Mouse (Mus musculus) liver, adult 2 months (tissue): ENCODE data around the gene Siglecg. TPM values are rescaled to one million over a fixed set of nuclear protein-coding genes. Genes with fewer than 3 reads are reported as not detected.

Experiments
- DNase-seq: peaks from one replicate; pipeline ENCODE4 v3.0.0-alpha.2; 2011; ENCODE audit warnings: low read depth, low spot score; ENCODE audit errors: extremely low read depth
- H3K27ac ChIP-seq: fragments of 200-500 bp; replicated peaks from 2 replicates; pipeline ENCODE4 v1.5.1; 2012; ENCODE audit warnings: low read depth, mild to moderate bottlenecking, control low read depth, inconsistent platforms, low read length; ENCODE audit not compliant: insufficient read depth
- H3K27me3 ChIP-seq: fragments of 200-500 bp; 2 replicates; pipeline ENCODE4 v1.6.1; 2012; ENCODE audit warnings: mild to moderate bottlenecking, moderate library complexity, low read length, inconsistent platforms; ENCODE audit not compliant: control insufficient read depth, insufficient read depth
- H3K36me3 ChIP-seq: fragments of 200-500 bp; 2 replicates; pipeline ENCODE4 v1.6.1; 2012; ENCODE audit warnings: low read length, inconsistent platforms; ENCODE audit not compliant: control insufficient read depth, insufficient read depth
- H3K4me1 ChIP-seq: fragments of 200-500 bp; 2 replicates; pipeline ENCODE4 v1.6.1; 2011; ENCODE audit warnings: low read length; ENCODE audit not compliant: control insufficient read depth, insufficient read depth
- H3K4me3 ChIP-seq: fragments of 200-500 bp; 2 replicates; pipeline ENCODE4 v1.5.1; 2011; ENCODE audit warnings: low read depth, mild to moderate bottlenecking, control low read depth, low read length, moderate library complexity; ENCODE audit not compliant: insufficient read depth
- H3K79me2 ChIP-seq: fragments of 200-500 bp; 2 replicates; pipeline ENCODE4 v1.6.1; 2012; ENCODE audit warnings: inconsistent platforms, mild to moderate bottlenecking, low read length, moderate library complexity; ENCODE audit not compliant: control insufficient read depth, insufficient read depth
- H3K9ac ChIP-seq: fragments of 200-500 bp; 2 replicates; pipeline ENCODE4 v1.6.1; 2012; ENCODE audit warnings: low read depth, mild to moderate bottlenecking, control low read depth, inconsistent platforms, low read length
- CTCF ChIP-seq: fragments of 200-500 bp; IDR thresholded peaks from 2 replicates; pipeline ENCODE4 v1.5.1; 2011; ENCODE audit warnings: low read depth, low read length, control low read depth
- POLR2A ChIP-seq: fragments of 200-500 bp; IDR thresholded peaks from 2 replicates; pipeline ENCODE4 v1.6.1; 2011; ENCODE audit warnings: low read length, control low read depth; ENCODE audit not compliant: insufficient read depth; ENCODE audit errors: extremely low read depth
- WGBS: fragments of 180-500 bp; shearing (Covaris S2); methylation state at CpG from one replicate; pipeline ENCODE4 v1.1.7; 2018; 5-methylcytosine and 5-hydroxymethylcytosine counted together
- polyA plus RNA-seq: library from polyadenylated mRNA; depleted of rRNA; stranded (reverse); fragments of >200 nt; gene quantifications from 2 replicates; pipeline ENCODE4 v1.2.3, GENCODE M21; 2012; rRNA removed
- total RNA-seq: library from RNA; depleted of rRNA; stranded (reverse); fragments of >200 nt; gene quantifications from 2 replicates; pipeline ENCODE4 v1.2.3, GENCODE M21; 2014; rRNA removed

Siglecg gene
- total and polyA plus RNA-seq, 2 experiments, result 0.09 to 1.1 TPM

- Histone ChIP-seq H3K4me1 (peaks cover 2% of the 10 kb centered on the region), H3K4me3 (peak overlapping the region; percentile 52; the same call in 1 of the 2 replicates), H3K9ac (peak overlapping the region; percentile 48), H3K27me3 (no peaks in the 10 kb centered on the region), H3K79me2 (no peaks in the 10 kb centered on the region), H3K36me3 (no peaks in the 10 kb centered on the region), H3K27ac (no peak overlapping the region)
- TF ChIP-seq CTCF (0 out of 2 replicates have a peak, but pooled peaks have one; percentile 17), POLR2A (no peak)
- no peak for DNase-seq
- 25% methylated on average over 35 of the region's 35 CpGs for WGBS
Observed at GRCm38 (mm10) chr7:43464864-43465343, 56.9 kb downstream of the Siglecg start.

DNA sequence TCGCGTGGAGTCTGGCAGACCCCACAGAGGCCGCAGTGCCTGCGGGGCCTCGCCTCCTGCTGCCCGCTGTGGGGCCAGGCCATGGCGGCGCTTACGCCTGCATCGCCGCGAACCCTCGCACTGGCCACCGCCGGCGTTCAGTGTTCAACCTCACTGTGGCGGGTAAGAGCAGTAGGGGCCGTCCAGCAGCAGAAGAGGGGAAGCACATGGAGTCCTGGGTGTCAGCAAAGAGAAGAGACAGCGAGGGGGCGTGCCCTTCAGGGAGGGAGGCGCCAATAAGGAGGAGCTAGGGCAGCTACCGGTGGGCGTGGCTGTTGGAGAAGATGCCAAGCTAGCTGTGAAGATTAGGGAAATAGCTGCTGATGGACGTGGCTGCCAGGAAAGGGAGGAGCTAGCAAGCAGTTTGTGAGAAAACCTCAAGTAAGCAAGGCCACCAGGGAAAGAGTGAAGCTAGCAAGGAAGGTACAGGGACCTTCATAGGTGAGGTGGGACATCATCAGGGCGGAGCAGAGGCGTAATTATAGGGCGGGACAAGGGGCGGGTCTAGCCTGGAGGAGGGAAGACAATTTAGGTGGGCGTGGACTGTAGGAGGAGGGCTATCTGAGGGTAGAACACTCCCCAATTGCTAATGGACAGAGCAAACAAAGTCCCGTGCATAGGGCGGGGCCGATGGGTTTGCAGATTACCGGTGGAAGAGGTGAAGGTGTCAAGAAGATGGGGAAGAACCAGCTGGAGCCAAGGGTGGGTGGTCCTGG, 57.5 kb downstream of the Siglecg start:
- Histone ChIP-seq H3K4me1 (peaks cover 2% of the 10 kb centered on the region), H3K36me3 (no peaks in the 10 kb centered on the region), H3K79me2 (no peaks in the 10 kb centered on the region), H3K4me3 (peak overlapping the region; percentile 60), H3K27me3 (no peaks in the 10 kb centered on the region), H3K27ac (no peak overlapping the region), H3K9ac (peak overlapping the region; percentile 48)
- 3% methylated on average over 33 of the region's 33 CpGs for WGBS
- peak; percentile 75 for DNase-seq
- TF ChIP-seq CTCF, result no peak
- no peak for TF ChIP-seq POLR2A

- H3K9ac ChIP-seq, result peak overlapping the region; percentile 22
- no peak for TF ChIP-seq POLR2A
- TF ChIP-seq CTCF, result peak; percentile 84
- peaks cover 2% of the 10 kb centered on the region for H3K4me1 ChIP-seq
- no peaks in the 10 kb centered on the region for H3K79me2 ChIP-seq
- no peak overlapping the region for H3K27ac ChIP-seq
- DNase-seq, result peak; percentile 33
- peak overlapping the region; percentile 60 for H3K4me3 ChIP-seq
- no peaks in the 10 kb centered on the region for H3K36me3 ChIP-seq
- no peaks in the 10 kb centered on the region for H3K27me3 ChIP-seq
- WGBS, result under 1% methylated on average over 33 of the region's 33 CpGs
Observed at GRCm38 (mm10) chr7:43466099-43466694, 58.2 kb downstream of the Siglecg start.

Other genes starting within 250 kb of the Siglecg start
- gene Zfp715, start 94.9 kb upstream of the Siglecg start, total RNA-seq, result 12.1 and 12.2 TPM in 2 replicates
- 1.7 and 1.8 TPM in 2 replicates for gene Zfp715, start 94.9 kb upstream of the Siglecg start, polyA plus RNA-seq
- gene Siglecf, start 56.9 kb upstream of the Siglecg start, total RNA-seq, result 0.09 and 0.27 TPM in 2 replicates
- gene Siglecf, start 56.9 kb upstream of the Siglecg start, polyA plus RNA-seq, result 0.05 and 0.10 TPM in 2 replicates
- not detected in 2 replicates for gene Lim2, start 19.5 kb downstream of the Siglecg start, total RNA-seq
- not detected in 2 replicates for gene Lim2, start 19.5 kb downstream of the Siglecg start, polyA plus RNA-seq
- gene Nkg7, start 28.9 kb downstream of the Siglecg start, total RNA-seq, result 0.81 and 1.1 TPM in 2 replicates
- 1.7 and 2.5 TPM in 2 replicates for gene Nkg7, start 28.9 kb downstream of the Siglecg start, polyA plus RNA-seq
- gene Cldnd2, start 32.6 kb downstream of the Siglecg start, total RNA-seq, result not detected in 2 replicates
- gene Cldnd2, start 32.6 kb downstream of the Siglecg start, polyA plus RNA-seq, result 0.17 TPM in 1 of 2 replicates, not detected in the other
- gene Etfb, start 35.9 kb downstream of the Siglecg start, total RNA-seq, result 473 and 572 TPM in 2 replicates
- 330 and 416 TPM in 2 replicates for gene Etfb, start 35.9 kb downstream of the Siglecg start, polyA plus RNA-seq
- gene Gm45233, start 35.9 kb downstream of the Siglecg start, total RNA-seq, result not detected in 2 replicates
- gene Gm45233, start 35.9 kb downstream of the Siglecg start, polyA plus RNA-seq, result 0.28 TPM in 1 of 2 replicates, not detected in the other
- gene Vsig10l, start 54.9 kb downstream of the Siglecg start, total RNA-seq, result 0.37 and 0.47 TPM in 2 replicates
- gene Vsig10l, start 54.9 kb downstream of the Siglecg start, polyA plus RNA-seq, result 0.80 and 1.6 TPM in 2 replicates
- 0.13 and 0.18 TPM in 2 replicates for gene Iglon5, start 81.9 kb downstream of the Siglecg start, total RNA-seq
- 0.62 and 0.81 TPM in 2 replicates for gene Iglon5, start 81.9 kb downstream of the Siglecg start, polyA plus RNA-seq
- not detected in 2 replicates for gene 4931406B18Rik, start 97.7 kb downstream of the Siglecg start, total RNA-seq
- not detected in 2 replicates for gene 4931406B18Rik, start 97.7 kb downstream of the Siglecg start, polyA plus RNA-seq
- gene Cd33, start 136.2 kb downstream of the Siglecg start, total RNA-seq, result 0.28 and 1.3 TPM in 2 replicates
- gene Cd33, start 136.2 kb downstream of the Siglecg start, polyA plus RNA-seq, result 0.16 and 1.0 TPM in 2 replicates
- 1.1 and 1.2 TPM in 2 replicates for gene Zfp658, start 154.1 kb downstream of the Siglecg start, total RNA-seq
- gene Zfp658, start 154.1 kb downstream of the Siglecg start, polyA plus RNA-seq, result 0.20 and 0.49 TPM in 2 replicates
- 3.5 and 3.9 TPM in 2 replicates for gene Zfp719, start 171.4 kb downstream of the Siglecg start, total RNA-seq
- gene Zfp719, start 171.4 kb downstream of the Siglecg start, polyA plus RNA-seq, result 0.59 and 1.1 TPM in 2 replicates
- 0.09 TPM in 1 of 2 replicates, not detected in the other for gene Zfp819, start 199.0 kb downstream of the Siglecg start, total RNA-seq
- not detected in 2 replicates for gene Zfp819, start 199.0 kb downstream of the Siglecg start, polyA plus RNA-seq
- not detected in 2 replicates for gene Ceacam18, start 226.5 kb downstream of the Siglecg start, total RNA-seq
- gene Ceacam18, start 226.5 kb downstream of the Siglecg start, polyA plus RNA-seq, result not detected in 2 replicates